Mouse (Mus musculus): ENCODE measurements around the gene Gm26566. TPM values are rescaled to one million over a fixed set of nuclear protein-coding genes. Genes with fewer than 3 reads are reported as not detected.

Gene Gm26566
- polyA plus RNA-seq (2014; fragmentation: Nextera tagmentation; extraction: Ambion mirVana): 0.31 and 0.81 TPM in 2 replicates

GRCm38 (mm10) chr4:88721791-88722721, at the start of gene Gm26566, which contains the start of gene Klhl9:
TSS of gene Gm26566 (plus strand) at chr4:88721805.
TSS of gene Klhl9 (minus strand) at chr4:88722465.
- Histone ChIP-seq H3K36me3 (ENCODE audit: control insufficient read depth, insufficient read depth, low read length) (peaks cover 19% of the 10 kb centered on the region), H3K9ac (ENCODE audit: low read depth, low read length) (peak within 1 kb of the TSS; percentile 97), H3K9me3 (ENCODE audit: control insufficient read depth, low read length) (no peaks in the 10 kb centered on the region), H3K27me3 (ENCODE audit: control insufficient read depth, insufficient read depth, low read length) (no peaks in the 10 kb centered on the region), H3K27ac (ENCODE audit: low read depth, low read length) (peak within 1 kb of the TSS; percentile 98), H3K4me3 (ENCODE audit: low read length) (peak within 1 kb of the TSS; percentile 90), H3K4me2 (replicated peaks; ENCODE audit: low read depth, low read length) (peak within 1 kb of the TSS; percentile 85), H3K4me1 (ENCODE audit: control insufficient read depth, insufficient read depth, low read length) (peaks cover 22% of the 10 kb centered on the region)
- peak; percentile 97 for ATAC-seq (ENCODE audit: low FRiP score, low TSS enrichment)
- under 1% methylated on average over 79 of the region's 82 CpGs for WGBS

GRCm38 (mm10) chr4:88676824-88677223, 44.8 kb upstream of the Gm26566 start, which contains the start of gene Ifna16:
TSS of gene Ifna16 (minus strand) at chr4:88676924.
- H3K4me2 ChIP-seq (replicated peaks; ENCODE audit: low read depth, low read length): no peak within 1 kb of the TSS
- no peaks in the 10 kb centered on the region for H3K9me3 ChIP-seq (ENCODE audit: control insufficient read depth, low read length)
- no peaks in the 10 kb centered on the region for H3K4me1 ChIP-seq (ENCODE audit: control insufficient read depth, insufficient read depth, low read length)
- H3K36me3 ChIP-seq (ENCODE audit: control insufficient read depth, insufficient read depth, low read length): no peaks in the 10 kb centered on the region
- no peak within 1 kb of the TSS for H3K4me3 ChIP-seq (ENCODE audit: low read length)
- no peak within 1 kb of the TSS for H3K27ac ChIP-seq (ENCODE audit: low read depth, low read length)
- 86% methylated on average over 1 of the region's 1 CpGs for WGBS
- no peak within 1 kb of the TSS for H3K9ac ChIP-seq (ENCODE audit: low read depth, low read length)
- ATAC-seq (ENCODE audit: low FRiP score, low TSS enrichment): no peak
- no peaks in the 10 kb centered on the region for H3K27me3 ChIP-seq (ENCODE audit: control insufficient read depth, insufficient read depth, low read length)

- no peak overlapping the region for H3K4me2 ChIP-seq (replicated peaks; ENCODE audit: low read depth, low read length)
- no peaks in the 10 kb centered on the region for H3K27me3 ChIP-seq (ENCODE audit: control insufficient read depth, insufficient read depth, low read length)
- no peak overlapping the region for H3K4me3 ChIP-seq (ENCODE audit: low read length)
- no peaks in the 10 kb centered on the region for H3K36me3 ChIP-seq (ENCODE audit: control insufficient read depth, insufficient read depth, low read length)
- no peak overlapping the region for H3K9ac ChIP-seq (ENCODE audit: low read depth, low read length)
- no peak for ATAC-seq (ENCODE audit: low FRiP score, low TSS enrichment)
- no peaks in the 10 kb centered on the region for H3K4me1 ChIP-seq (ENCODE audit: control insufficient read depth, insufficient read depth, low read length)
- no peak overlapping the region for H3K27ac ChIP-seq (ENCODE audit: low read depth, low read length)
- no peaks in the 10 kb centered on the region for H3K9me3 ChIP-seq (ENCODE audit: control insufficient read depth, low read length)
- whole genome bisulfite sequencing: 51% methylated on average over 8 of the region's 8 CpGs
Measured at GRCm38 (mm10) chr4:88680362-88680761, 41.2 kb upstream of the Gm26566 start.

GRCm38 (mm10) chr4:88681353-88681752, 40.3 kb upstream of the Gm26566 start:
- no peak overlapping the region for H3K4me2 ChIP-seq (replicated peaks; ENCODE audit: low read depth, low read length)
- no peak for ATAC-seq (ENCODE audit: low FRiP score, low TSS enrichment)
- whole genome bisulfite sequencing: 76% methylated on average over 3 of the region's 3 CpGs
- H3K4me1 ChIP-seq (ENCODE audit: control insufficient read depth, insufficient read depth, low read length): no peaks in the 10 kb centered on the region
- no peaks in the 10 kb centered on the region for H3K9me3 ChIP-seq (ENCODE audit: control insufficient read depth, low read length)
- H3K27me3 ChIP-seq (ENCODE audit: control insufficient read depth, insufficient read depth, low read length): no peaks in the 10 kb centered on the region
- H3K36me3 ChIP-seq (ENCODE audit: control insufficient read depth, insufficient read depth, low read length): no peaks in the 10 kb centered on the region
- no peak overlapping the region for H3K9ac ChIP-seq (ENCODE audit: low read depth, low read length)
- no peak overlapping the region for H3K4me3 ChIP-seq (ENCODE audit: low read length)
- H3K27ac ChIP-seq (ENCODE audit: low read depth, low read length): no peak overlapping the region

DNA sequence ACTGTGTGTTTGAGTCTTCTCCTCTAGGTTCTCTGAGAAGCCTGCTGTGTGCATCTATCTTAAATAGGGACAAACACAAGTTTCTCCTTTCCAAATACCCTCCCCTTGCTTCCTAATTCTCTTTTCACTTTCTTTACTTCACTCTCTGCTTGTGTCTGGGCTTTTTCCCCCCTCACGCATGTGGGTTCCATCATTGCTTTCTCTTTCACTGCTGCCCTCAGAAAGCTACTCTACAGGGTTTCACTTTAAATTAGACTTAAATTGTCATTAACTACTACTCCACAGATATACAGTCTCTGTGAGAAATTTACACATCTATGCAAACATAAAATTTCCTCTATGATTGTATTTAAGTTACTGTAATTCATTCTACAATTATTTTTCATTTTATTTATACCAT, 37.8 kb upstream of the Gm26566 start, which contains the start of gene Ifna2:
TSS of gene Ifna2 (minus strand) at position 101 of the 400 bp plus-strand sequence.
- no peak within 1 kb of the TSS for H3K4me2 ChIP-seq (replicated peaks; ENCODE audit: low read depth, low read length)
- H3K4me3 ChIP-seq (ENCODE audit: low read length): no peak within 1 kb of the TSS

GRCm38 (mm10) chr4:88691259-88691658, 30.3 kb upstream of the Gm26566 start, which contains the start of gene Ifnab:
TSS of gene Ifnab (minus strand) at chr4:88691359.
- no peak within 1 kb of the TSS for H3K27ac ChIP-seq (ENCODE audit: low read depth, low read length)
- whole genome bisulfite sequencing: 81% methylated on average over 2 of the region's 2 CpGs
- no peak within 1 kb of the TSS for H3K4me2 ChIP-seq (replicated peaks; ENCODE audit: low read depth, low read length)
- H3K4me3 ChIP-seq (ENCODE audit: low read length): no peak within 1 kb of the TSS
- H3K9me3 ChIP-seq (ENCODE audit: control insufficient read depth, low read length): no peaks in the 10 kb centered on the region
- H3K36me3 ChIP-seq (ENCODE audit: control insufficient read depth, insufficient read depth, low read length): no peaks in the 10 kb centered on the region
- no peaks in the 10 kb centered on the region for H3K27me3 ChIP-seq (ENCODE audit: control insufficient read depth, insufficient read depth, low read length)
- no peaks in the 10 kb centered on the region for H3K4me1 ChIP-seq (ENCODE audit: control insufficient read depth, insufficient read depth, low read length)
- no peak within 1 kb of the TSS for H3K9ac ChIP-seq (ENCODE audit: low read depth, low read length)
- no peak for ATAC-seq (ENCODE audit: low FRiP score, low TSS enrichment)

More for the DNA sequence above, 37.8 kb upstream of the Gm26566 start, which contains the start of gene Ifna2:
- H3K9ac ChIP-seq (ENCODE audit: low read depth, low read length): no peak within 1 kb of the TSS
- H3K36me3 ChIP-seq (ENCODE audit: control insufficient read depth, insufficient read depth, low read length): no peaks in the 10 kb centered on the region
- no peak within 1 kb of the TSS for H3K27ac ChIP-seq (ENCODE audit: low read depth, low read length)
- H3K4me1 ChIP-seq (ENCODE audit: control insufficient read depth, insufficient read depth, low read length): no peaks in the 10 kb centered on the region
- no peak for ATAC-seq (ENCODE audit: low FRiP score, low TSS enrichment)
- 90% methylated on average over 1 of the region's 1 CpGs for WGBS
- H3K9me3 ChIP-seq (ENCODE audit: control insufficient read depth, low read length): no peaks in the 10 kb centered on the region
- no peaks in the 10 kb centered on the region for H3K27me3 ChIP-seq (ENCODE audit: control insufficient read depth, insufficient read depth, low read length)

GRCm38 (mm10) chr4:88692537-88692936, 29.1 kb upstream of the Gm26566 start:
- Histone ChIP-seq H3K27me3 (ENCODE audit: control insufficient read depth, insufficient read depth, low read length) (no peaks in the 10 kb centered on the region), H3K27ac (ENCODE audit: low read depth, low read length) (no peak overlapping the region), H3K36me3 (ENCODE audit: control insufficient read depth, insufficient read depth, low read length) (no peaks in the 10 kb centered on the region), H3K4me3 (ENCODE audit: low read length) (no peak overlapping the region), H3K9me3 (ENCODE audit: control insufficient read depth, low read length) (no peaks in the 10 kb centered on the region), H3K9ac (ENCODE audit: low read depth, low read length) (no peak overlapping the region), H3K4me2 (replicated peaks; ENCODE audit: low read depth, low read length) (no peak overlapping the region), H3K4me1 (ENCODE audit: control insufficient read depth, insufficient read depth, low read length) (no peaks in the 10 kb centered on the region)
- WGBS: 92% methylated on average over 1 of the region's 1 CpGs
- no peak for ATAC-seq (ENCODE audit: low FRiP score, low TSS enrichment)

GRCm38 (mm10) chr4:88693392-88693791, 28.2 kb upstream of the Gm26566 start:
- no peaks in the 10 kb centered on the region for H3K9me3 ChIP-seq (ENCODE audit: control insufficient read depth, low read length)
- no peak overlapping the region for H3K27ac ChIP-seq (ENCODE audit: low read depth, low read length)
- no peak for ATAC-seq (ENCODE audit: low FRiP score, low TSS enrichment)
- H3K27me3 ChIP-seq (ENCODE audit: control insufficient read depth, insufficient read depth, low read length): no peaks in the 10 kb centered on the region
- H3K4me3 ChIP-seq (ENCODE audit: low read length): no peak overlapping the region
- no peaks in the 10 kb centered on the region for H3K36me3 ChIP-seq (ENCODE audit: control insufficient read depth, insufficient read depth, low read length)
- WGBS: 87% methylated on average over 2 of the region's 2 CpGs
- no peak overlapping the region for H3K4me2 ChIP-seq (replicated peaks; ENCODE audit: low read depth, low read length)
- H3K9ac ChIP-seq (ENCODE audit: low read depth, low read length): no peak overlapping the region
- no peaks in the 10 kb centered on the region for H3K4me1 ChIP-seq (ENCODE audit: control insufficient read depth, insufficient read depth, low read length)

Measured in kidney, embryonic 14.5 days (tissue).